Mouse (Mus musculus): ENCODE results near the gene Col1a1.

- TF ChIP-seq CTCF (IDR thresholded peaks at IDR 0.05; ENCODE audit: borderline replicate concordance, control insufficient read depth, extremely low read depth, insufficient read depth, low read length, poor library complexity) (no peak), POLR2A (IDR thresholded peaks at IDR 0.05; ENCODE audit: control insufficient read depth, extremely low read depth, insufficient read depth, low read length, poor library complexity) (no peak)
Observed at GRCm38 (mm10) chr11:94985822-94986221, 49.8 kb downstream of the Col1a1 start.

Data from thymus, adult 2 months (tissue).